Mouse (Mus musculus) ES-E14 (cell line): ENCODE data around the gene Itga1. TPM values are rescaled to one million over a fixed set of nuclear protein-coding genes. Genes with fewer than 3 reads are reported as not detected.

Experiments
- DNase-seq: peaks from one replicate; pipeline ENCODE4 v3.0.0-alpha.2; 2013; ENCODE audit warnings: low read depth, low spot score
- H3K27ac ChIP-seq: 2 replicates; pipeline ENCODE4 v1.5.1; 2012; ENCODE audit warnings: low read depth, mild to moderate bottlenecking, low read length, moderate library complexity, mixed read lengths; ENCODE audit not compliant: poor library complexity, insufficient read depth, severe bottlenecking
- H3K36me3 ChIP-seq: 2 replicates; pipeline ENCODE4 v1.6.1; 2012; ENCODE audit warnings: mild to moderate bottlenecking, low read length, moderate library complexity, mixed read lengths; ENCODE audit not compliant: control insufficient read depth, poor library complexity, insufficient read depth, severe bottlenecking
- H3K4me1 ChIP-seq, 2 experiments: fragments of 150-350 bp in 1 of 2; sonication (generic) in 1 of 2; 2 replicates each; pipeline ENCODE4 v1.6.1; 2012; ENCODE audit warnings: low read length in 2 of 2, mild to moderate bottlenecking in 1 of 2, mixed read lengths in 1 of 2; ENCODE audit not compliant: control insufficient read depth in 2 of 2, insufficient read depth in 2 of 2, poor library complexity in 1 of 2
- H3K4me3 ChIP-seq, 2 experiments: fragments of 150-350 bp in 1 of 2; sonication (generic) in 1 of 2; 2 replicates each; pipeline ENCODE4 v1.5.1; 2012; ENCODE audit warnings: low read length in 2 of 2, low read depth in 1 of 2, mild to moderate bottlenecking in 1 of 2, mixed read lengths in 1 of 2; ENCODE audit not compliant: insufficient read depth in 1 of 2, poor library complexity in 1 of 2, severe bottlenecking in 1 of 2
- H3K9ac ChIP-seq: 2 replicates; pipeline ENCODE4 v1.6.1; 2012; ENCODE audit warnings: low read depth, mild to moderate bottlenecking, low read length, mixed read lengths; ENCODE audit not compliant: poor library complexity, insufficient read depth, severe bottlenecking
- H3K9me3 ChIP-seq: fragments of 150-350 bp; sonication (generic); 2 replicates; pipeline ENCODE4 v1.6.1; 2012; ENCODE audit warnings: low read depth, mild to moderate bottlenecking, low read length; ENCODE audit not compliant: control insufficient read depth, insufficient read depth
- CHD2 ChIP-seq: IDR thresholded peaks from 2 replicates; pipeline ENCODE4 v1.6.1; 2014; ENCODE audit warnings: mild to moderate bottlenecking, low read depth, low read length, inconsistent platforms
- HCFC1 ChIP-seq: IDR thresholded peaks from 2 replicates; pipeline ENCODE4 v1.6.1; 2012; ENCODE audit warnings: low read length, inconsistent platforms, borderline replicate concordance; ENCODE audit not compliant: insufficient read depth
- MAFK ChIP-seq: IDR thresholded peaks from 2 replicates; pipeline ENCODE4 v1.6.1; 2014; ENCODE audit warnings: mild to moderate bottlenecking, low read depth, low read length, inconsistent platforms; ENCODE audit not compliant: insufficient read depth
- ZC3H11A ChIP-seq: IDR thresholded peaks from 2 replicates; pipeline ENCODE4 v1.6.1; 2012; ENCODE audit warnings: low read depth, mild to moderate bottlenecking, inconsistent platforms, low read length, borderline replicate concordance
- ZNF384 ChIP-seq: IDR thresholded peaks from 2 replicates; pipeline ENCODE4 v1.6.1; 2012; ENCODE audit warnings: low read depth, low read length, inconsistent platforms
- in situ Hi-C, 2 experiments: fragments of 600-800 bp; cut with MboI; formaldehyde crosslinking; loops; one replicate each; pipeline ENCODE4 v1.15.1; 2025; ENCODE audit warnings: low sequenced_read_pairs in 2 of 2, inconsistent platforms in 1 of 2; ENCODE audit not compliant: unreplicated experiment in 2 of 2
- total RNA-seq: library from RNA; depleted of rRNA; stranded (reverse); fragments of 300-350 nt; gene quantifications from 2 replicates; pipeline ENCODE4 v1.2.3, GENCODE M21; 2012; rRNA removed

Gene Itga1
- 2.0 and 2.6 TPM in 2 replicates for total RNA-seq

DNA sequence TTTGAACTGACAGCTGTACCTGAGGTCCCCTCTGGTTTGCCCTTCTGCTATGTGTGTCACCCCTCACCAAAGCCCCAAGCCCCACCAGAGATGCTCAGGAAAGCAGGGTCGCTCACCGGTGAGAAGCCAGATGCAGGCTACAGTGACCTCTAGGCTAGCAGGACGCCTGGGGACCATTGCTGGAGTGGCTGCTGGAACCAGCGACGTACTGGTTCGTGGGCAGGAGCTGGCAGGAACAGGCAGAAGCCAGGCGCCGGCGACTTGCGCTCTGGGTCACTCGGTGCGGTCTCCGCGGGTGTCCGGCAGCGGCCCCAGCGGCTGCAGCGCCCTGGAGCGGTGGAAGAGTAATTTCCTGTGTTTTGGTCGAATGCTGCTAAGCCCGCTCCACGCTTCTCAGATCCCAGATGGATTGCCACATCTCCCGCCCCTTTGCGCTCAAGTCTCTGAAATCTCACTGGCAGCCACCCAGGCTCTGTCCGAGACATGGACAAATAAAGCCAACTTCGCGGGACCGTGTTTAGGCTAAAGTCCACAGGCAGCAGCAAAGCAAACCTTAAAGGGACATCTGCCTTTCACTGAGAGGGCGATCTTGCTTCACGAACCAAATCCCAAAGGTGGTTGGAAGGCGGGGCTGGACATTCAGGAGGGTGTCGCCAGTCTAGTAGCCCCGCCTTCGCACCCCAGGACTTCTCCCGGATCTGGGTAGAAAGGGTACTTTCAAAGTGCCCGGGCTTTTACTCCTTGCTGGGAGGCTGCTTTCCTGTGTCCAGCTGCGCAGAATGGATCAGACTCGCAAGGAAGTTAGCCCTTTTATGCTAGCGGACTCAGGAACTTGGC, at the start of gene Itga1, which contains the start of gene Gm49395:
Itga1 (minus strand) TSS at position 610 of the 837 bp plus-strand sequence.
Gm49395 (minus strand) TSS at position 567 of the 837 bp plus-strand sequence.
- peak; percentile 60 for DNase-seq
- H3K36me3 ChIP-seq: no peaks in the 10 kb centered on the region
- peak within 1 kb of the TSS; percentile 56 to 70 for H3K4me3 ChIP-seq
- H3K9ac ChIP-seq: peak within 1 kb of the TSS; percentile 49; the same call in 1 of the 2 replicates
- H3K4me1 ChIP-seq: peaks cover 0 to 2% of the 10 kb centered on the region in 2 experiments; a peak in 1 of 4 replicates
- TF ChIP-seq HCFC1: no peak
- no peak for TF ChIP-seq CHD2
- no peak for TF ChIP-seq MAFK
- in situ Hi-C loops: no loop called here
- H3K27ac ChIP-seq: no peak within 1 kb of the TSS; the same call in 1 of the 2 replicates
- H3K9me3 ChIP-seq: no peaks in the 10 kb centered on the region

- TF ChIP-seq ZC3H11A: no peak
- TF ChIP-seq HCFC1: no peak
- no peak for TF ChIP-seq CHD2
- TF ChIP-seq ZNF384: no peak
- TF ChIP-seq MAFK: no peak
- no peak overlapping the region for H3K9ac ChIP-seq
These were observed 48.8 kb upstream of the Itga1 start for GRCm38 (mm10) chr13:115150602-115151001.

DNA sequence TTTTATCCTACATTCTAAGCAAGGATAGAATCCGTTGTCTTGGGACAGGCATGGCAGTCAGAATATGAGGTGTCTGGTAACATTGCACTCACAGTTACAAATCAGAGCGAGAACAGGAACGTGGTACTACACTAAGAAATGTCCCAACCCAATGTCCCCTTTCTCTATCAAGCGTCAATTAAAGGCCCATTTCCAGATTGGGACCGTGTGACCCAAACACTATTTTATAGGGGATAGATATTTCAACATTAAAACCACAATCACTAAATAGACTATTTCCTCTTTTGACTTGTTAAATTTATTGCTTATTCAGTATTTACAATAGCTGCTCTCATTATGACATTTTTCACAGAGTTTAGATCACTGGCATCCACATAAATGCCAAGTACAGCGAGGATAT, 48.1 kb upstream of the Itga1 start:
- H3K27ac ChIP-seq: no peak overlapping the region
- no peaks in the 10 kb centered on the region for H3K4me1 ChIP-seq
- H3K9me3 ChIP-seq: no peaks in the 10 kb centered on the region
- no peak overlapping the region for H3K9ac ChIP-seq
- H3K4me3 ChIP-seq: no peak overlapping the region
- in situ Hi-C loops: no loop called here
- DNase-seq: no peak
- TF ChIP-seq CHD2: no peak
- no peak for TF ChIP-seq ZC3H11A
- TF ChIP-seq HCFC1: no peak
- TF ChIP-seq ZNF384: no peak
- no peak for TF ChIP-seq MAFK
- H3K36me3 ChIP-seq: no peaks in the 10 kb centered on the region

More at GRCm38 (mm10) chr13:115150602-115151001, 48.8 kb upstream of the Itga1 start:
- H3K36me3 ChIP-seq: no peaks in the 10 kb centered on the region
- no peaks in the 10 kb centered on the region for H3K9me3 ChIP-seq
- H3K27ac ChIP-seq: no peak overlapping the region
- in situ Hi-C loops: no loop called here
- no peak overlapping the region for H3K4me3 ChIP-seq
- no peak for DNase-seq
- H3K4me1 ChIP-seq: no peaks in the 10 kb centered on the region

GRCm38 (mm10) chr13:115143575-115143974, 41.8 kb upstream of the Itga1 start:
- Histone ChIP-seq H3K9ac (no peak overlapping the region), H3K4me3 (no peak overlapping the region), H3K36me3 (no peaks in the 10 kb centered on the region), H3K4me1 (no peaks in the 10 kb centered on the region), H3K27ac (no peak overlapping the region), H3K9me3 (no peaks in the 10 kb centered on the region)
- no peak for DNase-seq
- no peak for TF ChIP-seq MAFK
- no peak for TF ChIP-seq ZC3H11A
- no peak for TF ChIP-seq HCFC1
- no peak for TF ChIP-seq CHD2
- TF ChIP-seq ZNF384: no peak
- in situ Hi-C loops: no loop called here

- Histone ChIP-seq H3K9me3 (no peaks in the 10 kb centered on the region), H3K27ac (no peak overlapping the region), H3K4me3 (no peak overlapping the region), H3K4me1 (no peaks in the 10 kb centered on the region), H3K9ac (no peak overlapping the region), H3K36me3 (no peaks in the 10 kb centered on the region)
- no peak for DNase-seq
- in situ Hi-C loops: no loop called here
- TF ChIP-seq MAFK (no peak), HCFC1 (no peak), ZC3H11A (no peak), ZNF384 (no peak), CHD2 (no peak)
These were observed 40.3 kb upstream of the Itga1 start for GRCm38 (mm10) chr13:115142066-115142465.
